Mouse (Mus musculus): Measurements from ENCODE around the gene Casc1. TPM values are rescaled to one million over a fixed set of nuclear protein-coding genes. Genes with fewer than 3 reads are reported as not detected.
A peak's percentile ranks its signal among the peaks of the same experiment; 100 is the strongest.

Casc1 gene
- polyA plus RNA-seq (2016; fragmentation: Nextera tagmentation; extraction: Ambion mirVana), result 0.70 and 0.88 TPM in 2 replicates

DNA sequence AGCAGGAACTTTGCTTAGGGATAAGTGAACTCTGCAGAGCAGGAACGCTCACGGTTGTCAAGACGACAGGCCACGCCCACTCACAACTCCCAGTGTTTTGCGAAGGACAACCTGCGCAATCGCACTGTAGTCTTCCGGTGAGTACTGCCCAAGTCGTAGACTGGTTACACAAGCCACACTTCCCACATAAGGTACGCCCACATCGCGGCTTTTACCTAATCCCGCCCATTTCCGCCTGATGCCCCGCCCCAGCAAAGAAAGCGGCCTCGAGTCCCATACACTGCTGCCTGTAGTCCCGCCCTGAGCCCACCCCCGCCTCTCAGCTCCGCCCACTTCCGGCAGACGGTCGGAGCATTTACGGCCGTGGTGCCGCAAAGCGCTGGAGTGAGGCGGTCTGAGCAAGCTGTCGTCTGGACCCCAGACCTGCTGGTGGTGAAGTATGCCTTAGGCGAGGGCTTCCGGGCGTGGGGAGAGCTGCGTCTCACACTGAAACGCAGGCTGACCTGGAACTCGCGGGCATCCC, at the start of gene Casc1, which contains the start of gene Etfrf1:
Gene Casc1 (minus strand): TSS at position 190 of the 523 bp plus-strand sequence.
Gene Etfrf1 (plus strand): TSS at position 319 of the 523 bp plus-strand sequence.
- H3K9ac ChIP-seq (replicated peaks), result peak within 1 kb of the TSS; percentile 78

DNA sequence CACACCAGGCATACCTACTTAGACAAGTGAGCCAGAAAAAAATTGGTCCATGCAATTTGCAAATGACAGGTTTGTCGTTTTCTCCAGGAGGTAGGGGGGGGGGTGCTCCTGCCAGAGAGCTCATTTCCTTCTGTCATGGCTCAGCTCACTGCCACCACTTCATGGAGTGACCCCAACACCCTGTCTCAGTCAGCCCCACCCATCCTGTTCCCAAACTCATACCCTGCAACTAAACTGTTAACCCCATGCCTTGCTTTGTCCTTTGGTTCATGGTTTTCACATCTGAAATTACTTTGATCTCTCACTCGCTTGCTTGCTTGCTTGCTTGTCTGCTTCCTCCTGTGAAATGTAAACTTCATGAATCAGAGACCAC, 45.9 kb upstream of the Casc1 start:
- no peak for ATAC-seq (ENCODE audit: low FRiP score, low read depth)
- no peak overlapping the region; the same call in 1 of the 2 replicates for H3K27ac ChIP-seq (replicated peaks)
- H3K27me3 ChIP-seq, result peaks cover 11% of the 10 kb centered on the region

More for the DNA sequence above, at the start of gene Casc1, which contains the start of gene Etfrf1:
- H3K36me3 ChIP-seq, result no peaks in the 10 kb centered on the region
- peak within 1 kb of the TSS; percentile 74 for H3K4me3 ChIP-seq
- WGBS, result under 1% methylated on average over 36 of the region's 36 CpGs
- H3K27ac ChIP-seq (replicated peaks), result peak within 1 kb of the TSS; percentile 95
- peak within 1 kb of the TSS; percentile 80 for H3K4me2 ChIP-seq (replicated peaks)
- peak; percentile 100 for ATAC-seq (ENCODE audit: low FRiP score, low read depth)
- peaks cover 15% of the 10 kb centered on the region for H3K4me1 ChIP-seq
- H3K27me3 ChIP-seq, result no peaks in the 10 kb centered on the region
- no peaks in the 10 kb centered on the region for H3K9me3 ChIP-seq

DNA sequence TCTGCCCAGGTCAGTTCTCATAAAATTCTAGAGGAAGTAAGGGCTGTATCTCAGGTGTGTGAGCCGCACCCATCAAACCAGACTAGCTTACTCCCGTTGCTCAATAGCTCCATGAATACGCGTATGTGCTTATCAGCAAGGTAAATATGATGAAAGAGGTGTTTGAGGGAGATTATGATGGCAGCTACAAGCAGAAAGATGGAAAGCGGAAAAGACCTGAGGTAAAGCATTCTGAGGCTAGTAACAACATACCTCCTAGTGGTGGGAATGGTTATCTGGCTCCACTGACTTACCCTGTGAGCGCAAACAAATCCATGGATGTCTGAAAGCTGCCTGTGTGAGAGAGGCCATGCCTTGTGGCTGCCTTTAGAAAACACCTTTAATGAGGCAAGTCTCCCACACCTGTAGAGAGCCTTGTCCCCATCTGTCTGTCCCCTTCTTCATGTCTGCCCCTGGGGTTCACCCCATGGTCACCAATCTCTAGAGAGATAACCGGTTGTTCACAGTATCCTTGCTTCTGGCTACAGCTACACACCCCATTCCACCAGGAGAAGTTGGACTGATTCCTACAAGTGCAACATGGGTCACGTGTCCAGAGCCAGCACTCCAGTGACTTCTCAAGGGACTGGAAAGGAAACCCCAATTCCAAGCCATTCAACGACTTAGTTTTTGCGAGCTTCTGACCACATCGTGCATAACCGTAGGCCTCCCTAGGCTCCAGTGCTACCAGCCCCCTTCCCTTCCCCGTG, 45.3 kb upstream of the Casc1 start:
- ATAC-seq (ENCODE audit: low FRiP score, low read depth), result no peak
- Histone ChIP-seq H3K36me3 (no peaks in the 10 kb centered on the region), H3K4me3 (no peak overlapping the region), H3K4me1 (no peaks in the 10 kb centered on the region), H3K4me2 (replicated peaks) (no peak overlapping the region), H3K9ac (replicated peaks) (no peak overlapping the region), H3K9me3 (no peaks in the 10 kb centered on the region), H3K27ac (replicated peaks) (no peak overlapping the region), H3K27me3 (peaks cover 14% of the 10 kb centered on the region)
- WGBS, result 84% methylated on average over 13 of the region's 13 CpGs

More for the DNA sequence above, 45.9 kb upstream of the Casc1 start:
- Histone ChIP-seq H3K36me3 (no peaks in the 10 kb centered on the region), H3K4me3 (no peak overlapping the region), H3K4me1 (peaks cover 4% of the 10 kb centered on the region), H3K9ac (replicated peaks) (no peak overlapping the region), H3K4me2 (replicated peaks) (no peak overlapping the region), H3K9me3 (no peaks in the 10 kb centered on the region)
- 59% methylated on average over 2 of the region's 2 CpGs for WGBS

DNA sequence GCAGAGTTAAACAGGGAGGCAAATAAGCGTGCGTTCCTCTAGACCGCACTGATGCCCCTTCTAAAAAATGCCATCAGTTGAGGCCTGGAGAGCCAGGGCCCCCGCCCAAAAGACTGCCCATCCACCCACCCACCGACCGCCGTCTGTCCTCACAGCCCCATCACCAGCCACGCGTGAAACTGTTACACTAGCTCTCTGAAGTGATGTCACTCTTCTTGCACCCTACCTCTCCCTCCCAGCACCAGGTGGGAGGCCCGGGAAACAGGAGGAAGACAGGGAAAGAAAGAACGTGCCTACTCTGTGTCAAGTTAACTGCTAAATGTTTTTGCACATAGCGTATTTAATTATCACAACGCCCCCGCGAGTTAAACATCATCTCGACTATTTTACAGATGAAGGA, 40.0 kb upstream of the Casc1 start:
- Histone ChIP-seq H3K4me3 (peak overlapping the region; percentile 99), H3K9me3 (no peaks in the 10 kb centered on the region), H3K4me2 (replicated peaks) (peak overlapping the region; percentile 64), H3K4me1 (peaks cover 6% of the 10 kb centered on the region), H3K27ac (replicated peaks) (peak overlapping the region; percentile 91; the same call in 1 of the 2 replicates), H3K36me3 (peaks cover 3% of the 10 kb centered on the region; the same call in 1 of the 2 replicates), H3K27me3 (peaks cover 18% of the 10 kb centered on the region), H3K9ac (replicated peaks) (peak overlapping the region; percentile 99; the same call in 1 of the 2 replicates)
- WGBS, result 13% methylated on average over 16 of the region's 16 CpGs
- ATAC-seq (ENCODE audit: low FRiP score, low read depth), result no peak; the same call in 1 of the 2 replicates

DNA sequence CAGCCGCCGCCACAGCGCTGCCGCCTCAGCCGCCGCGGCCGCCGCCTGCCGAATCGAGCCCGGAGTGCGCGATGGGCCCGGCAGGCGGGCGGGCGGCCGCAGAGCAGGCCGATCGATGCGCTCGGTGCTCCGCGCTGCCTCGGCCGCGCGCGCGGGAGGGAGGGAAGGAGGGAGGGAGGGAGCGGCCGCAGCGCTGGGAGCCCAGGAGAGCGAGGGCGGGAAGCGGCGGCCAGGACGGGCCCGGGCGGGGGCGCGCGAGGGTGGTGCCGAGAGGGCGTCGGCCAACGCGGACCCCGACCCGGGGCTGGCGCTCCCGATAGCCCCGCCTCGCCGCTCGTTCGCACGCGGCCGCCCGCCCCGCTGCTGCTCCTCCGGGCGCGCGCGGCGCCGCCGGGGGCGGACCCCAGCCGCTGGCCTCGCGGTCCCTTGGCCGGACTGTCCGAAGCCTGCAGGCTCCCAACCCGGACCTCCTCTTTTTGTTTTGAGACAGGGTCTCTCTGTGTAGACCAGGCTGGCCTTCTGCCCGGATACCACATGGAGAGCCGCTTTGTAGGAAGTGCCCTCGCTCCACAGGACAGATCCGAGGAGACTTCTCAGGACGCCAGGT, 39.5 kb upstream of the Casc1 start, which contains the start of gene Kras:
Gene Kras (minus strand): TSS at position 55 of the 607 bp plus-strand sequence.
- Histone ChIP-seq H3K9ac (replicated peaks) (peak within 1 kb of the TSS; percentile 99), H3K27ac (replicated peaks) (peak within 1 kb of the TSS; percentile 91), H3K36me3 (peaks cover 9% of the 10 kb centered on the region; the same call in 1 of the 2 replicates), H3K4me1 (peaks cover 6% of the 10 kb centered on the region), H3K4me3 (peak within 1 kb of the TSS; percentile 99), H3K9me3 (no peaks in the 10 kb centered on the region), H3K4me2 (replicated peaks) (peak within 1 kb of the TSS; percentile 64), H3K27me3 (peaks cover 18% of the 10 kb centered on the region)
- WGBS, result 0% methylated on average over 49 of the region's 83 CpGs
- ATAC-seq (ENCODE audit: low FRiP score, low read depth), result peak; percentile 94

DNA sequence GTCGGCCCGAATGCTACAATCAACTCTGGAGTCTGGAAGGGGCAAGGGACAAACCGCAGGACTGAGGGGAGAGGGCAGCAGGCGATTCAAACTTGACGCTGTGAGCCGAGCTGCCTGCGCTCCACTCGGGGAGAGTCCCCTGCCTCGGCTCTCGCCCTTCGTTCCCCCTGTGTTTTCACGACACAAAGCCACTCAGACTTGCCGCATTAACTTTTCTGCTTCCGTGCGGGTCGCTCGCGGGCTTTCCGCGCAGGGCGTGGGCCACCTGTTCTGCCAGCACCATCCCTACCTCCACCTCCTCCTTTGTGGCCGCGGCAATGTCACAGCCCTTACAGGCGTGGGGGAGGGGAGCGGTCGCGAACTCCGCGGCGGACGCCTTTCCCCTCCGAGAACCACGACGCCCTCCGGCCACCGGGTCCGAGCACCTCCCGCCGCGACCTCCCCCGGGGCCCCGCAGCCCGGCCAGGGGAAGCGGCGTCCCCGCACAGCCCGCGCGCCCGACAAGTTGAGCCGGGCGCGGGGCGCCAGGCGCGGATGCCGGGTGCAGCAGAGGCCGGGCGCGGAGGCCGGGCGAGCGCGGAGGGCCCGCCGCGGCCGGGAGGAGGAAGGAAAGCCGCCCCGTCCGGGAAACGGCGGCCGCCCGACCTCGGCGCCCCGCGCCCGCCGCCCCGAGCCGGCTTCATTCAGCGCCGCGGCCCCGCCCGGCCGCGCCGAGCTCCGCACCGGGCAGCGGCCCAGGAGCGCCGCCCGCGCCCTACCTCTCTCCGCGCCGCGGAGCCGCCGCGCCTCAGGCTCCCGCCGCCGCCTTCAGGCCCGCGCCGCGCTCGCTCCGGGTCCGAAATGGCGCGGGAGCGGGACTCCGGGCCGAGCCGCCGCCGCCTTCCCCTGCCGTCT, 38.7 kb upstream of the Casc1 start:
- Histone ChIP-seq H3K27ac (replicated peaks) (peak overlapping the region; percentile 91), H3K9me3 (no peaks in the 10 kb centered on the region), H3K4me3 (peak overlapping the region; percentile 99), H3K27me3 (peaks cover 18% of the 10 kb centered on the region), H3K4me2 (replicated peaks) (peak overlapping the region; percentile 64), H3K4me1 (peaks cover 6% of the 10 kb centered on the region), H3K36me3 (peaks cover 11% of the 10 kb centered on the region; the same call in 1 of the 2 replicates), H3K9ac (replicated peaks) (peak overlapping the region; percentile 99)
- WGBS, result under 1% methylated on average over 83 of the region's 124 CpGs
- ATAC-seq (ENCODE audit: low FRiP score, low read depth), result peak; percentile 53

DNA sequence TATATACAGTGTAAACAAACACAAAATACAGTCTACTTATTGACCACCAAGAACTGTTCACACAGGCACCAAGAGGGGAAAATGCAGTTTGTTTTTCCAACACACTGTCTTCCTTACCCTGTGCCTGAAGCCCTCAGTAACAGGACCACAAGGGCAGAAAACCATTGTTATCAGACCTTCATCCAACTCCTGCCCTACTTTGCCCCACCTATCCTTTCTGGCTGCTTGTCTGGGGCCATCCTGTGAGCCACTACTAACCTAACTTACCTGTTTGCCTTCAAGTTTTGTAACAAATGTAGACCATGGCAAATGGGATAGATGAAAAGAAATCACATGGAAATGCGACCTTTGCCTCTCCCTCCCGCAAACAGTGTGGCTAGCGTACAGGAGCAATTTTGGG, 37.1 kb upstream of the Casc1 start:
- 67% methylated on average over 3 of the region's 3 CpGs for WGBS
- Histone ChIP-seq H3K9ac (replicated peaks) (0 out of 2 replicates have a peak overlapping the region, but pooled peaks have one; percentile 11), H3K27ac (replicated peaks) (no peak overlapping the region), H3K27me3 (peaks cover 14% of the 10 kb centered on the region), H3K9me3 (no peaks in the 10 kb centered on the region), H3K4me1 (peaks cover 6% of the 10 kb centered on the region), H3K36me3 (peaks cover 18% of the 10 kb centered on the region; the same call in 1 of the 2 replicates), H3K4me3 (peak overlapping the region; percentile 11; the same call in 1 of the 2 replicates), H3K4me2 (replicated peaks) (peak overlapping the region; percentile 38)
- ATAC-seq (ENCODE audit: low FRiP score, low read depth), result no peak

DNA sequence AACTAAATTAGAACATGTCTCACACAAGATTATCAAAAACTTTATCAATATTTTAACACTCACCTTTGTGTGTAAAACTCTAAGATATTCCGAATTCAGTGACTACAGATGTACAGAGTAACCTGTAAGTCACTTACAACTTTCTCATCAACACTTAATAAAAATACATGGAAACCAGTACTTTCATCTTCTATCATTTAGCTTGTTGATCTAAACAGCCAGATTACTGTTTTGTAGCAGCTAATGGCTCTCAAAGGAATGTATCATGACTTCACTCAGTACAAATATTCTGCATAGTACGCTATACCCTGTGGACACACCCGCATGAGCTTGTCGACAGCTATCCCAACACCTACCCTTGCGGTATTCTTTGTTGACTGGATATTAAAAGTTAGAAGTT, 36.0 kb upstream of the Casc1 start:
- peaks cover 18% of the 10 kb centered on the region; the same call in 1 of the 2 replicates for H3K36me3 ChIP-seq
- no peak overlapping the region for H3K9ac ChIP-seq (replicated peaks)
- H3K4me1 ChIP-seq, result peaks cover 6% of the 10 kb centered on the region
- no peak overlapping the region for H3K4me2 ChIP-seq (replicated peaks)
- no peak overlapping the region for H3K27ac ChIP-seq (replicated peaks)
- H3K4me3 ChIP-seq, result no peak overlapping the region
- H3K27me3 ChIP-seq, result 0 out of 2 replicates have a peak, but pooled peaks cover 7% of the 10 kb centered on the region
- no peaks in the 10 kb centered on the region for H3K9me3 ChIP-seq
- ATAC-seq (ENCODE audit: low FRiP score, low read depth), result no peak
- 95% methylated on average over 5 of the region's 5 CpGs for WGBS

DNA sequence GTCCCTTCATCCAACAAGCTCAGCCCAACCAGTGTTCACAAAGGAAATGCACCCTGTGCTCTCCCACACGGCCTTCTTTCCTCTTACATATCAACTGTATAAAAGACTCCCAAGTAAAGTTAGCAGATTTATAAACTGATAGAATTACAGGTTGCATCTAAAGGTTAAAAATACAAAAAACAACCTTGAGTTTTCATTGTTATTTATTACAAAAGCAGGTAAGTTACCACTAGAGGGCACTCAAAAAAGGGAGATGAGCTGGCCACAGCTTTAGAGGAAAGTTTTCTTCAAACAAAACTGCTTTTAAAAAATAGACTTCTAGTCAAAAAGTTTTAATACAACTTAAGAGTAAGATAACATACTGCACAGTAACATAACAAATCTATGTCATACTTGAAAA, 31.7 kb upstream of the Casc1 start:
- H3K4me2 ChIP-seq (replicated peaks), result no peak overlapping the region
- no peak overlapping the region for H3K27ac ChIP-seq (replicated peaks)
- 56% methylated on average over 1 of the region's 1 CpGs for WGBS
- peaks cover 25% of the 10 kb centered on the region for H3K36me3 ChIP-seq
- H3K9ac ChIP-seq (replicated peaks), result no peak overlapping the region
- no peak for ATAC-seq (ENCODE audit: low FRiP score, low read depth)
- H3K4me1 ChIP-seq, result no peaks in the 10 kb centered on the region
- H3K9me3 ChIP-seq, result no peaks in the 10 kb centered on the region
- H3K4me3 ChIP-seq, result no peak overlapping the region
- no peaks in the 10 kb centered on the region for H3K27me3 ChIP-seq

DNA sequence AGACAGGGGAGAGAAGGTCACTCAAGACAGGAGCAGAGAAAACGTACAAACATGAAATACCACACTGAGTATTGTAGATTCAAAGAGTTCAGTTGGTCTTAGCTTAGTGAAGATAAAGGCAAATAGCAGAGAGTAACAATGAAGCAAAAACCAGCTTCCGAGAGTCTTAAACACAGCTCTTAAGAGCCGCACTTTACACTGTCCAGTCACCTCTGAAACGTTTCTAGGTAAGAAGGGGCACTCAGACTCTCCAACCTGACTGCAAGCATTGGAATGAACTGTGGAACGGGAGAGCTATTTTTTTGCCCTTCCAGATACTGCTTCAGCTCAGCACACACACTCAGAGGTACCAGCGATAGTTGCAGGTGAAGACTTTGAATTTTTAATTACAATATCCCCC, 29.5 kb upstream of the Casc1 start:
- WGBS, result 89% methylated on average over 6 of the region's 6 CpGs
- H3K36me3 ChIP-seq, result peaks cover 16% of the 10 kb centered on the region; the same call in 1 of the 2 replicates

DNA sequence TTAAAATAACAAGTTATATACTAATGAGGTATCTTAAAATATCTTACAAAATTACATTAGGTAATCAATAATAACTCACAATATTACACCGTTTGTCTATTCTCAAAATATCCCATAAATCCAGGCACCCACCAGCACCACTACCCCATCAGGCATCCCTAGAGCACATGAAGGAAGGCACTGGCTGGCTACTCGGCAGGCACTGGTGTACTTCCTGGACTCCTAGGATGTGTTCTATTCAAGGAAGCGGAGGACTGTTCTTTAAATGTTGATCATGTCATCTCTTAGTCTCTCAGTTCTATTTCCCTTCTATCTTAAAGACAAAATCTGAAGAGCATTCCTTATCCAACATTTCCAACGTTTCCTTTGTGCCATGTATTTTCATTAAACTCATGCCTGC, 26.3 kb upstream of the Casc1 start:
- no peak overlapping the region for H3K27ac ChIP-seq (replicated peaks)
- H3K27me3 ChIP-seq, result no peaks in the 10 kb centered on the region
- 81% methylated on average over 4 of the region's 4 CpGs for WGBS
- no peak overlapping the region for H3K4me3 ChIP-seq
- no peak overlapping the region for H3K9ac ChIP-seq (replicated peaks)
- ATAC-seq (ENCODE audit: low FRiP score, low read depth), result no peak
- no peaks in the 10 kb centered on the region for H3K4me1 ChIP-seq
- no peaks in the 10 kb centered on the region for H3K9me3 ChIP-seq
- H3K4me2 ChIP-seq (replicated peaks), result no peak overlapping the region
- H3K36me3 ChIP-seq, result peaks cover 7% of the 10 kb centered on the region

More for the DNA sequence above, 29.5 kb upstream of the Casc1 start:
- ATAC-seq (ENCODE audit: low FRiP score, low read depth), result no peak
- Histone ChIP-seq H3K4me1 (no peaks in the 10 kb centered on the region), H3K9me3 (no peaks in the 10 kb centered on the region), H3K4me2 (replicated peaks) (no peak overlapping the region), H3K4me3 (no peak overlapping the region), H3K27ac (replicated peaks) (no peak overlapping the region), H3K9ac (replicated peaks) (no peak overlapping the region), H3K27me3 (no peaks in the 10 kb centered on the region)
